Mouse (Mus musculus) heart, embryonic 16.5 days (tissue): ENCODE measurements at regions not wholly inside any gene's neighbourhood (a gene's known extent, or its start where the extent isn't known, plus 50 kb on each side); places are given as distances from the start of the nearest gene placed in this dataset.
"Not testable (repeated sequence)": the region's sequence is repeated elsewhere in the genome, so short reads cannot be mapped to it uniquely, and the experiment has no call there.

Experiments used
- ATAC-seq: fragments of 200-750 bp; cut with Nextera tagmentation; replicated peaks from 2 replicates; pipeline ENCODE4 v1.8.0; 2017; ENCODE audit warnings: moderate number of reproducible peaks; ENCODE audit not compliant: insufficient read depth, low FRiP score; ENCODE audit errors: extremely low read depth
- H3K27ac ChIP-seq: fragments of 300-500 bp; sonication (generic); 2 replicates; pipeline ENCODE4 v1.5.1; 2014; ENCODE audit warnings: mild to moderate bottlenecking, low read length, control low read depth, moderate library complexity
- H3K27me3 ChIP-seq: fragments of 300-500 bp; sonication (generic); 2 replicates; pipeline ENCODE4 v1.6.1; 2014; ENCODE audit warnings: low read length, mixed read lengths; ENCODE audit not compliant: control insufficient read depth, insufficient read depth
- H3K36me3 ChIP-seq: fragments of 300-500 bp; sonication (generic); 2 replicates; pipeline ENCODE4 v1.6.1; 2014; ENCODE audit not compliant: control insufficient read depth, insufficient read depth
- H3K4me1 ChIP-seq: fragments of 300-500 bp; sonication (generic); 2 replicates; pipeline ENCODE4 v1.6.1; 2014; ENCODE audit warnings: low read length, mixed read lengths; ENCODE audit not compliant: control insufficient read depth, insufficient read depth
- H3K4me2 ChIP-seq: fragments of 300-500 bp; sonication (generic); 2 replicates; pipeline ENCODE4 v1.6.1; 2014; ENCODE audit warnings: low read depth, mild to moderate bottlenecking, control low read depth, low read length
- H3K4me3 ChIP-seq: fragments of 300-500 bp; sonication (generic); 2 replicates; pipeline ENCODE4 v1.5.1; 2014; ENCODE audit warnings: mild to moderate bottlenecking, control low read depth, low read length
- H3K9ac ChIP-seq: fragments of 300-500 bp; sonication (generic); 2 replicates; pipeline ENCODE4 v1.6.1; 2014; ENCODE audit warnings: low read length, control low read depth
- H3K9me3 ChIP-seq: fragments of 300-500 bp; sonication (generic); replicated peaks from 2 replicates; pipeline ENCODE4 v1.6.1; 2016; ENCODE audit warnings: low read length; ENCODE audit not compliant: control insufficient read depth
- WGBS: fragments of 180-500 bp; shearing (Covaris S2); extraction: QIAGEN DNeasy Blood & Tissue Kit; methylation state at CpG from one replicate; pipeline ENCODE4 v1.1.7; 2014; 5-methylcytosine and 5-hydroxymethylcytosine counted together

- not testable (repeated sequence) for H3K36me3 ChIP-seq, ATAC-seq, H3K27me3 ChIP-seq, H3K4me2 ChIP-seq, H3K9me3 ChIP-seq, H3K4me3 ChIP-seq, H3K9ac ChIP-seq, H3K27ac ChIP-seq
- H3K4me1 ChIP-seq = peaks cover 30% of the 10 kb centered on the region
- 67% methylated on average over 2 of the region's 2 CpGs for WGBS
These were observed 169.3 kb downstream of the Qk start for GRCm38 (mm10) chr17:10150403-10150689.

- no peak overlapping the region for H3K4me3 ChIP-seq
- peaks cover 30% of the 10 kb centered on the region for H3K4me1 ChIP-seq
- no peaks in the 10 kb centered on the region for H3K36me3 ChIP-seq
- no peaks in the 10 kb centered on the region for H3K9me3 ChIP-seq
- no peak overlapping the region for H3K27ac ChIP-seq
- H3K27me3 ChIP-seq = no peaks in the 10 kb centered on the region
- no peak overlapping the region for H3K9ac ChIP-seq
- H3K4me2 ChIP-seq = no peak overlapping the region
- 78% methylated on average over 8 of the region's 8 CpGs for WGBS
- no peak for ATAC-seq
These were observed 169.8 kb downstream of the Qk start for GRCm38 (mm10) chr17:10149682-10150402.

GRCm38 (mm10) chr17:10147106-10147505, 172.5 kb downstream of the Qk start:
- peak; percentile 63 for ATAC-seq
- peak overlapping the region; percentile 22; the same call in 1 of the 2 replicates for H3K9ac ChIP-seq

DNA sequence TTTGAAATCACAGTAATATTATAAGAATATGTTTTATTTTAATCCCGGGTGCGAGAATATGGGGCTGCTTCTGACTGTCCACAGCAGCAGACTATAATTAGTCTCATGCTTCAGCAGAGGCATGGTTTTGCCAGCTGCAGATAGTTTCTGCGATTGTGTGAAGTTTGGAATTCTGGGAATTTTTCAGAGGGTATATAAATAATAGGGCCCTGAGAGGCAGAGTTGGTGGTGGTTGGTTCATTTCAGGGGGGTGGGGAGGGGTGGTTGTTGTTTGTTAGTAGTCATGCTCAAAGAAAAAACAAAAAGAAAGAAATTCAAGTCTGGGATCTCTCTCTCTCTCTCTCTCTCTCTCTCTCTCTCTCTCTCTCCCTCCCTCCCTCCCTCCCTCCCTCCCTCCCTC, 173.1 kb downstream of the Qk start:
- no peaks in the 10 kb centered on the region for H3K36me3 ChIP-seq
- no peak; the same call in 1 of the 2 replicates for ATAC-seq
- H3K4me1 ChIP-seq = peaks cover 13% of the 10 kb centered on the region
- WGBS = 38% methylated on average over 3 of the region's 3 CpGs
- H3K9me3 ChIP-seq = no peaks in the 10 kb centered on the region; the same call in 1 of the 2 replicates
- no peak overlapping the region for H3K4me3 ChIP-seq
- H3K27me3 ChIP-seq = no peaks in the 10 kb centered on the region
- no peak overlapping the region for H3K4me2 ChIP-seq
- H3K27ac ChIP-seq = peak overlapping the region; percentile 44; the same call in 1 of the 2 replicates
- no peak overlapping the region for H3K9ac ChIP-seq

More at GRCm38 (mm10) chr17:10147106-10147505, 172.5 kb downstream of the Qk start:
- Histone ChIP-seq H3K27ac (peak overlapping the region; percentile 25; the same call in 1 of the 2 replicates), H3K27me3 (no peaks in the 10 kb centered on the region), H3K9me3 (no peaks in the 10 kb centered on the region), H3K36me3 (no peaks in the 10 kb centered on the region), H3K4me3 (no peak overlapping the region), H3K4me2 (peak overlapping the region; percentile 16; the same call in 1 of the 2 replicates), H3K4me1 (peaks cover 15% of the 10 kb centered on the region)
- WGBS = 48% methylated on average over 8 of the region's 8 CpGs

- H3K9me3 ChIP-seq = no peaks in the 10 kb centered on the region; the same call in 1 of the 2 replicates
- no peaks in the 10 kb centered on the region for H3K36me3 ChIP-seq
- no peak overlapping the region for H3K9ac ChIP-seq
- H3K4me3 ChIP-seq = no peak overlapping the region
- 24% methylated on average over 3 of the region's 3 CpGs for WGBS
- no peak overlapping the region for H3K4me2 ChIP-seq
- no peaks in the 10 kb centered on the region for H3K4me1 ChIP-seq
- H3K27me3 ChIP-seq = no peaks in the 10 kb centered on the region
- no peak for ATAC-seq
- no peak overlapping the region for H3K27ac ChIP-seq
These were observed 180.8 kb downstream of the Qk start for GRCm38 (mm10) chr17:10138847-10139246.

DNA sequence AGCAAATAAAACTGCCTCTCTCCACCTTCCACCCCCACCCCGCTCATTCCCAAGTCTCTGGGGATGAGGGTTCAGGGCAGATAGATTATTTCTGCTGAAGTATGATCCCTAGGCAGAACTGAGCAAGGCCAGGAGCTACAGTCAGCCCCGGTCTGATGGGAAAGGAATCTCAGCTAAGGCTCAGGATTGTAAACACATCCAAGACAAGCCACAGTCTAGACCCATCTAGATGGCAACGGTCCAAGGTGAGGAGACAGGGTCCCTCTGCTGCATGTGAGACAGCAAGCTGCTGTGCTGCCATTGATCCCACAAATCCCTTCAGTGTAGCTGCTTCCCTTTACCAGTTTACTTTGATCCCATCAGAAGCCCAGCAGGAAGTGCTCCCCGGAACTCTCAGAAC, 181.3 kb downstream of the Qk start:
- H3K9me3 ChIP-seq = no peaks in the 10 kb centered on the region; the same call in 1 of the 2 replicates
- H3K4me1 ChIP-seq = no peaks in the 10 kb centered on the region
- ATAC-seq = no peak
- no peak overlapping the region for H3K4me3 ChIP-seq
- no peak overlapping the region for H3K9ac ChIP-seq
- 40% methylated on average over 4 of the region's 4 CpGs for WGBS
- H3K36me3 ChIP-seq = no peaks in the 10 kb centered on the region
- no peak overlapping the region for H3K4me2 ChIP-seq
- H3K27ac ChIP-seq = no peak overlapping the region
- H3K27me3 ChIP-seq = no peaks in the 10 kb centered on the region

DNA sequence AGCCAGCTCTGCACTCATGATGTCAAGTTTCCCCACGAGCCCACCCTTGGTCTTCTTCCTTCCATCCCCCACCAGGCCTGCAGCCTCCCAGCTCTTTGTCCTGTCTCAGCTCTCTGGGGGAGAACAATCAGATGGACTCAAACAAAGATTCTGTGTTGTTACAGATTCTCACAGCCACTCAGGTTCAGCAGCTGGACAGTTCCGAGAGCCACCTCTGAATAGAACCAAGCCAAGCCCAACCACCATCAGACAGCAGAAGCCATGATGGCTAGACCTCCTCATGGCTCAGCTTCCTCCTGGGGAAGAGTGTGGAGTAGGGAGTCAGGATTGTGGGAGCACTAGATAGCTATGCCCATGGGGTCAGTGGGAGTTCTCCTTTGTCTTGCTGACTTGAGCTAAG, 184.5 kb downstream of the Qk start:
- H3K36me3 ChIP-seq = no peaks in the 10 kb centered on the region

GRCm38 (mm10) chr17:10128591-10128990, 191.1 kb downstream of the Qk start:
- H3K9me3 ChIP-seq = no peaks in the 10 kb centered on the region
- H3K4me3 ChIP-seq = no peak overlapping the region
- H3K36me3 ChIP-seq = no peaks in the 10 kb centered on the region
- H3K27ac ChIP-seq = no peak overlapping the region
- WGBS = 65% methylated on average over 8 of the region's 8 CpGs
- no peak for ATAC-seq
- H3K4me2 ChIP-seq = no peak overlapping the region
- no peaks in the 10 kb centered on the region for H3K27me3 ChIP-seq
- peaks cover 4% of the 10 kb centered on the region; the same call in 1 of the 2 replicates for H3K4me1 ChIP-seq
- H3K9ac ChIP-seq = no peak overlapping the region

More for the DNA sequence above, 184.5 kb downstream of the Qk start:
- H3K9ac ChIP-seq = no peak overlapping the region
- H3K27ac ChIP-seq = no peak overlapping the region
- no peak overlapping the region for H3K4me3 ChIP-seq
- ATAC-seq = no peak
- H3K27me3 ChIP-seq = no peaks in the 10 kb centered on the region
- H3K9me3 ChIP-seq = no peaks in the 10 kb centered on the region
- H3K4me2 ChIP-seq = no peak overlapping the region
- H3K4me1 ChIP-seq = peaks cover 4% of the 10 kb centered on the region; the same call in 1 of the 2 replicates
- WGBS = 61% methylated on average over 2 of the region's 2 CpGs

GRCm38 (mm10) chr17:10122411-10122810, 197.2 kb downstream of the Qk start:
- Histone ChIP-seq H3K27ac (no peak overlapping the region), H3K9me3 (0 out of 2 replicates have a peak, but pooled peaks cover 3% of the 10 kb centered on the region), H3K36me3 (no peaks in the 10 kb centered on the region), H3K9ac (no peak overlapping the region), H3K27me3 (no peaks in the 10 kb centered on the region), H3K4me2 (no peak overlapping the region), H3K4me3 (no peak overlapping the region), H3K4me1 (no peaks in the 10 kb centered on the region)
- ATAC-seq = no peak
- 84% methylated on average over 3 of the region's 3 CpGs for WGBS
